Mouse (Mus musculus): ENCODE data around the gene Ctsc. TPM values are rescaled to one million over a fixed set of nuclear protein-coding genes. Genes with fewer than 3 reads are reported as not detected.

Gene Ctsc
- total RNA-seq, 2 experiments from 2014 or later = 8.6 to 12.3 TPM

Other genes starting within 250 kb of the Ctsc start
- under 1 TPM; 0.32 to 0.45 TPM for gene Rab38, start 152.2 kb downstream of the Ctsc start, total RNA-seq (2021)